Mouse (Mus musculus): ENCODE data around the gene Stpg4. TPM values are rescaled to one million over a fixed set of nuclear protein-coding genes. Genes with fewer than 3 reads are reported as not detected.
A peak's percentile ranks its signal among the peaks of the same experiment; 100 is the strongest.

The Stpg4 gene
- polyA plus RNA-seq, 1 experiment from 2014 or later = not detected

DNA sequence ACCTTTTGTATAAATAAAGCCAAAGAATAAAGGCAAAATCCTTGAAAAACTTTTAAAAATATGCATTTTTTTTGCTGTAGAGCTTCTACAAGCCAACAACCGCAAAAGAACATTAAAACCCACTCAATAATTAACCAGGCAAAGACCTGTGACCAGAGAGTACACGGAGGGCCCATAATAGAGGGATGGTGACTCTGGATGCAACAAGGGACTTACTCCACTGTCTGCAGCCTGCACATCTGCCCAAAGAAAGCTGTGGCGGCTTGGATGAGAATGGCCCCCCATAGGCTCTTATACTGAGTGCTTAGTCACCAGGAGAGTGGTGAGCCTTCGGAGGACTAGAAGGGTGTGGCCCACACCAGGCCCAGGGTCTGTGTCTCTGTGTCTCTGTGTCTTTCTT is 24.1 kb downstream of the Stpg4 start:
- 79% methylated on average over 4 of the region's 4 CpGs for WGBS
- H3K9ac ChIP-seq (ENCODE audit: low read depth, low read length) = no peak overlapping the region
- H3K4me2 ChIP-seq (ENCODE audit: low read length) = no peak overlapping the region
- no peaks in the 10 kb centered on the region for H3K36me3 ChIP-seq (ENCODE audit: control insufficient read depth, insufficient read depth, low read length)
- no peaks in the 10 kb centered on the region for H3K9me3 ChIP-seq (replicated peaks; ENCODE audit: control insufficient read depth, low read length, poor library complexity, severe bottlenecking)
- ATAC-seq = no peak
- H3K4me1 ChIP-seq (ENCODE audit: control insufficient read depth, insufficient read depth, low read length) = no peaks in the 10 kb centered on the region
- no peaks in the 10 kb centered on the region for H3K27me3 ChIP-seq (ENCODE audit: control insufficient read depth, insufficient read depth, low read depth, low read length)
- H3K27ac ChIP-seq (ENCODE audit: low read length) = no peak overlapping the region
- no peak overlapping the region for H3K4me3 ChIP-seq (ENCODE audit: low read depth, low read length)

DNA sequence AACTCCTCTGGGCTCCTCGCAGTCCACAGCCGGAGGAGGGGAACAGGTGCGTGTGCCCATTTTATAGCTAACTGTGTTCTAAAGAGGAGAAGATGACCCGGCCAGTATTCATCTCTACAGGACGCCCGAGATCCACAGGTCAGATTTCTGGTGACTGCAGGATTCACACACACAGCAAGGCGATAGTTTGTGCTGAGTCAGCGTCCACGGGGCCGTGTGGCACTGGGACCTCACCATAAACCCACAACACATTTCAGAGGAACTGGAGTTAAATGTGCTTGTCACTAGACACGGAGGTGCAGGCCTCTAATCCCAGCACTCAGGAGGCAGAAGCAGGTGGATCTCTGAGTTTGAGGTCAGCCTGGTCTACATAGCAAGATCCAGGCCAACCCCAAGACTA is 25.1 kb downstream of the Stpg4 start:
- 91% methylated on average over 11 of the region's 11 CpGs for WGBS
- H3K9ac ChIP-seq (ENCODE audit: low read depth, low read length) = no peak overlapping the region
- no peak overlapping the region for H3K4me3 ChIP-seq (ENCODE audit: low read depth, low read length)
- no peak overlapping the region for H3K4me2 ChIP-seq (ENCODE audit: low read length)
- H3K27me3 ChIP-seq (ENCODE audit: control insufficient read depth, insufficient read depth, low read depth, low read length) = no peaks in the 10 kb centered on the region
- no peaks in the 10 kb centered on the region for H3K4me1 ChIP-seq (ENCODE audit: control insufficient read depth, insufficient read depth, low read length)
- H3K36me3 ChIP-seq (ENCODE audit: control insufficient read depth, insufficient read depth, low read length) = no peaks in the 10 kb centered on the region
- H3K27ac ChIP-seq (ENCODE audit: low read length) = no peak overlapping the region
- no peaks in the 10 kb centered on the region for H3K9me3 ChIP-seq (replicated peaks; ENCODE audit: control insufficient read depth, low read length, poor library complexity, severe bottlenecking)
- ATAC-seq = no peak

DNA sequence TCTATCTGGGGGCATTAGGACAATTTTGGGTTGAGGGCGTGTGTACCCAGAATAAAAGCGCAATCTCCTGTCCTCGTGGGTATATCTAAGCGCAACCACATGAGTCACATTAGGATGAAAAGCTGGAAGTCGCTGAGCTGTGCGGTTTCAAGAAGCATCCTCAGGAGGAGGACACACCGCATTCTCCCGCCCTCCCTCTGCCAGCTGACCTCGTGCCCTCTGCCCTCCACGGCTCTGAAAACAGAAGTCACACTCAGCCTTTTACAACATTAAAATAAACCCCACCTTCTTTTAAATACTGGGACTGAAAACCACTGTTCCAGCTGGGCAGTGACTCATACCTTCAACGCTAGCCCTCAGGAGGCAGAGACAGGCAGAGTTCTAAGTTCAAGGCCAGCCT is 30.5 kb downstream of the Stpg4 start:
- WGBS = 76% methylated on average over 11 of the region's 11 CpGs
- ATAC-seq = no peak
- Histone ChIP-seq H3K4me1 (ENCODE audit: control insufficient read depth, insufficient read depth, low read length) (no peaks in the 10 kb centered on the region), H3K36me3 (ENCODE audit: control insufficient read depth, insufficient read depth, low read length) (no peaks in the 10 kb centered on the region), H3K27me3 (ENCODE audit: control insufficient read depth, insufficient read depth, low read depth, low read length) (no peaks in the 10 kb centered on the region), H3K4me2 (ENCODE audit: low read length) (no peak overlapping the region), H3K27ac (ENCODE audit: low read length) (no peak overlapping the region), H3K4me3 (ENCODE audit: low read depth, low read length) (no peak overlapping the region), H3K9me3 (replicated peaks; ENCODE audit: control insufficient read depth, low read length, poor library complexity, severe bottlenecking) (no peaks in the 10 kb centered on the region), H3K9ac (ENCODE audit: low read depth, low read length) (no peak overlapping the region)

DNA sequence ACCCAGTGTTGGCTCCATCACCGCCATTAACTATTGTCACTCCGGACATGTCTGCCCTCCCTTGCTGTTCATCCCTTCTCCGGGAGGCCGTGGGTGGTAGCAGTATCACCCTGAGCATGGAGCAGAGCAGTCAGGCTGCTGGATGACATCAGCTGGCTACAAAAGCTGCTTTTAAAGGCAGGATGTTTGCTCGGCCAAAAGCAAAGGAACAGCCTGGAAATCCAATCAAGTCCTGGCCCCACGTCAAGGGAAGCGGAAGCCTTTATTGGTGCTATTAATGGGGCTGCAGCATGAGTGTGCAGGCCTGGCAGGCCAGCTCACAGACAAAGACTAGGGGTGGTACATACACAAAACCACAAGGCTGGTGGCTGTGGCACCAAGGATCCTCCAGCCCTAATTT is 36.3 kb downstream of the Stpg4 start:
- Histone ChIP-seq H3K4me2 (ENCODE audit: low read length) (no peak overlapping the region), H3K36me3 (ENCODE audit: control insufficient read depth, insufficient read depth, low read length) (no peaks in the 10 kb centered on the region), H3K9me3 (replicated peaks; ENCODE audit: control insufficient read depth, low read length, poor library complexity, severe bottlenecking) (no peaks in the 10 kb centered on the region), H3K4me1 (ENCODE audit: control insufficient read depth, insufficient read depth, low read length) (peaks cover 4% of the 10 kb centered on the region), H3K9ac (ENCODE audit: low read depth, low read length) (no peak overlapping the region), H3K4me3 (ENCODE audit: low read depth, low read length) (no peak overlapping the region), H3K27me3 (ENCODE audit: control insufficient read depth, insufficient read depth, low read depth, low read length) (no peaks in the 10 kb centered on the region), H3K27ac (ENCODE audit: low read length) (no peak overlapping the region)
- no peak for ATAC-seq
- WGBS = 58% methylated on average over 7 of the region's 7 CpGs

DNA sequence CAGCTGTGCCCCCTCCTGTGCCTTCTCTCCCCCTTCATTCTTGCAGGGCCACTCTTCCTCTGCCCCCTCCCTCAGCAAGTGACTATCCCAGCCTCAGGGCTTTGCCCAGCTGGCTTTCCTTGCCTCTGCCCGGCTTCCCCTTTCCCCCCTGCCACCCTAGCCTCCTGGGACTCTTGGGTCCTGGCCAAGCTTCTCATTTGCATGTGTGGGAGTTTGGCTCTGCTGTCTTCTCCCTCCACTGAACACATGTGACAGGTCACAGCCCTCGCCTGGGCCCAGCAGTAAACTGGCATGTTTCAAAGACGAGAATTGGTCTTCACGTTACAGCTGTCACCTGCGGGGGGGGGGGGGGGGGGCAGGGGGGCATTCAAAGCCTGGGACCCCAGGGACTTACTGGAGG is 40.5 kb downstream of the Stpg4 start:
- 21% methylated on average over 3 of the region's 5 CpGs for WGBS
- H3K27ac ChIP-seq (ENCODE audit: low read length) = no peak overlapping the region

DNA sequence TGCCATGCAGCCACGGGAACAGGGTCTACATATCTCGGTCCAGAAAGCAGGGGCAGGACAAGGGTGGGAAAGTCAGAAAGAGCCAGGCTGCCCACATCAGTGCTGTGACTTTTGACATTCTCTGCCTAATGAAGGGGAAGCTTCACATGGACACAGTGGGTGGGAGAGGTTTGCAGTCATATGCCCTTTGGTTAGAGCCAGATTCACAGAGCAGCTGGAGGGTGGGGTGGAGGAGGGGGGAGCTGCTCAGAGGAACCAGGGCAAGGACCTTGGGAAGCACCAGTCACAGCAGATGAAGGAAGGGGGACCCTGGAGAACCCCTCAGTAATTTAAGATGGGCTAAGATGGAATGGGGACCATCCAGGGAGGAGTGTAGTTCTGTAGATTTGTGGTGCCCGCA is 41.7 kb downstream of the Stpg4 start:
- 84% methylated on average over 3 of the region's 3 CpGs for WGBS
- no peaks in the 10 kb centered on the region for H3K27me3 ChIP-seq (ENCODE audit: control insufficient read depth, insufficient read depth, low read depth, low read length)
- no peak overlapping the region for H3K4me2 ChIP-seq (ENCODE audit: low read length)
- no peaks in the 10 kb centered on the region for H3K9me3 ChIP-seq (replicated peaks; ENCODE audit: control insufficient read depth, low read length, poor library complexity, severe bottlenecking)
- H3K9ac ChIP-seq (ENCODE audit: low read depth, low read length) = no peak overlapping the region
- no peak for ATAC-seq
- H3K27ac ChIP-seq (ENCODE audit: low read length) = no peak overlapping the region
- H3K4me3 ChIP-seq (ENCODE audit: low read depth, low read length) = no peak overlapping the region
- H3K4me1 ChIP-seq (ENCODE audit: control insufficient read depth, insufficient read depth, low read length) = peaks cover 4% of the 10 kb centered on the region
- H3K36me3 ChIP-seq (ENCODE audit: control insufficient read depth, insufficient read depth, low read length) = no peaks in the 10 kb centered on the region

More for the DNA sequence above, 40.5 kb downstream of the Stpg4 start:
- Histone ChIP-seq H3K27me3 (ENCODE audit: control insufficient read depth, insufficient read depth, low read depth, low read length) (no peaks in the 10 kb centered on the region), H3K9ac (ENCODE audit: low read depth, low read length) (no peak overlapping the region), H3K4me3 (ENCODE audit: low read depth, low read length) (no peak overlapping the region), H3K4me1 (ENCODE audit: control insufficient read depth, insufficient read depth, low read length) (peaks cover 4% of the 10 kb centered on the region), H3K4me2 (ENCODE audit: low read length) (no peak overlapping the region), H3K36me3 (ENCODE audit: control insufficient read depth, insufficient read depth, low read length) (no peaks in the 10 kb centered on the region), H3K9me3 (replicated peaks; ENCODE audit: control insufficient read depth, low read length, poor library complexity, severe bottlenecking) (no peaks in the 10 kb centered on the region)
- no peak for ATAC-seq

DNA sequence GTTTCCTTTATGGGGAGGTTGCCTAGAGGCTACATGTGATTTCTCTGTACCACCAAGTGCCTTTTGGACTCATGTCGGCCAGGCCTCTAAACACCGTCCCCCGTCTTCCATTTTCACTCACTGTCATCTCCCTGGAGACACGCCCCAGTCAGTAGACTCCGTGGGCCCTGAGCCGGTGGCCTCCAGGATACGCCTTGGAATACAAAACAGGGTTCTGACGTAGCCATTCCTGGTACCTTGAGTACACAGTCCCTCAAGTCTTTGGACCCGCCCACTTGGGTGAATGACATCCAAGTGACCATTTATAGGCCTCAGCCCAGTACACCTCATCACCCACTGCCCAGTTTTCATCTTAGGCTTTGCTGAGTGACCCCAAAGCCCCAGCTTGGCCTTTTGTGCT is 46.9 kb downstream of the Stpg4 start:
- no peaks in the 10 kb centered on the region for H3K27me3 ChIP-seq (ENCODE audit: control insufficient read depth, insufficient read depth, low read depth, low read length)
- 80% methylated on average over 9 of the region's 9 CpGs for WGBS
- H3K9ac ChIP-seq (ENCODE audit: low read depth, low read length) = no peak overlapping the region
- no peak overlapping the region for H3K4me3 ChIP-seq (ENCODE audit: low read depth, low read length)
- peaks cover 26% of the 10 kb centered on the region for H3K4me1 ChIP-seq (ENCODE audit: control insufficient read depth, insufficient read depth, low read length)
- no peaks in the 10 kb centered on the region for H3K36me3 ChIP-seq (ENCODE audit: control insufficient read depth, insufficient read depth, low read length)
- no peaks in the 10 kb centered on the region for H3K9me3 ChIP-seq (replicated peaks; ENCODE audit: control insufficient read depth, low read length, poor library complexity, severe bottlenecking)
- H3K27ac ChIP-seq (ENCODE audit: low read length) = no peak overlapping the region
- no peak overlapping the region for H3K4me2 ChIP-seq (ENCODE audit: low read length)
- no peak for ATAC-seq

DNA sequence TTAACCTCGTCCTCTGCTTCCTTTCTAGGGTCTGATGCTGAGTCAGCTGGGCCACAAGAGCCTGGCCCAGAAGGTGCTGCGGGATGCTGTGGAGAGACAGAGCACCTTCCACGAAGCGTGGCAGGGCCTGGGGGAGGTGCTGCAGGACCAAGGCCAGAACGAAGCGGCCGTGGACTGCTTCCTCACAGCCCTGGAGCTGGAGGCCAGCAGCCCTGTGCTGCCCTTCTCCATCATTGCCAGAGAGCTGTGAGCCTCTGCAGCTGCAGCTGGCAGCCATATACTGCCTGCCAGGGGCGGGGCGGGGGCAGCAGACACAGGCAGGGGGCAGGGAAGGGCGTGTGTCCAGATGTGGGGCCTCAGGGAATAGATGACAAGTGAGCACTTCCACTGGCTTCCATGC is 47.7 kb downstream of the Stpg4 start:
- no peaks in the 10 kb centered on the region for H3K27me3 ChIP-seq (ENCODE audit: control insufficient read depth, insufficient read depth, low read depth, low read length)
- 0 out of 2 replicates have a peak overlapping the region, but pooled peaks have one; percentile 49 for H3K9ac ChIP-seq (ENCODE audit: low read depth, low read length)
- H3K9me3 ChIP-seq (replicated peaks; ENCODE audit: control insufficient read depth, low read length, poor library complexity, severe bottlenecking) = no peaks in the 10 kb centered on the region
- no peak for ATAC-seq
- H3K4me1 ChIP-seq (ENCODE audit: control insufficient read depth, insufficient read depth, low read length) = peaks cover 26% of the 10 kb centered on the region
- H3K27ac ChIP-seq (ENCODE audit: low read length) = peak overlapping the region; percentile 80
- no peaks in the 10 kb centered on the region for H3K36me3 ChIP-seq (ENCODE audit: control insufficient read depth, insufficient read depth, low read length)
- no peak overlapping the region for H3K4me3 ChIP-seq (ENCODE audit: low read depth, low read length)
- no peak overlapping the region for H3K4me2 ChIP-seq (ENCODE audit: low read length)
- WGBS = 58% methylated on average over 10 of the region's 10 CpGs

DNA sequence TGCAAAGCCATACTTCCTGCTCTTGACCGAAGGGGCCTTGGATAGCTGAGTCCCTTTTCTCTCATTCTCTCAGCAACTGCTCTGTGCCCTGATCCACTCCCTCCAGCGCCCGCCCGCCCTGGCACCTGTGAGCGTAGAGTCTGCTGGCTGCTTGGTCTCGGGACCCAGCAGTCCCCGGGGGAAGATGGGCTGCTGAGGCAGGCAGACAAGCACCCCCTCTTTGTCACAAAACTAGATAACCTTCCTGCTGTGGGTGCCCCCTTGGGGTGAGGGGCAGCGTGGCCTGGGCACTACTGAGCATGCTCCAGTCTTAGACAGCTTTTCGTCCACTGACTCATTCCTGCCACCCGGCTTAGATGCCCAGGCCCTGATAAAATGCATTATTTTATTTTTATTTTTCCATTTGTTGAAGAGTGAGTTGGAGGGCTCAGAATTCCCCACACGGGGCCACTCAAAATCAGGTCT is 48.3 kb downstream of the Stpg4 start:
- WGBS = 67% methylated on average over 11 of the region's 11 CpGs
- Histone ChIP-seq H3K9me3 (replicated peaks; ENCODE audit: control insufficient read depth, low read length, poor library complexity, severe bottlenecking) (no peaks in the 10 kb centered on the region), H3K9ac (ENCODE audit: low read depth, low read length) (no peak overlapping the region), H3K36me3 (ENCODE audit: control insufficient read depth, insufficient read depth, low read length) (no peaks in the 10 kb centered on the region), H3K27ac (ENCODE audit: low read length) (peak overlapping the region; percentile 80), H3K4me3 (ENCODE audit: low read depth, low read length) (no peak overlapping the region), H3K4me1 (ENCODE audit: control insufficient read depth, insufficient read depth, low read length) (peaks cover 26% of the 10 kb centered on the region), H3K4me2 (ENCODE audit: low read length) (no peak overlapping the region), H3K27me3 (ENCODE audit: control insufficient read depth, insufficient read depth, low read depth, low read length) (no peaks in the 10 kb centered on the region)
- 0 out of 2 replicates have a peak, but pooled peaks have one; percentile 5 for ATAC-seq

Data from midbrain, embryonic 16.5 days (tissue).